Mouse (Mus musculus) mouse trophoblast stem cell (cell line): ENCODE results near the gene Depdc1b.

Source experiments
- in situ Hi-C, 2 experiments: fragments of 300-500 bp; cut with MseI, MboI; formaldehyde crosslinking; loops; 2 replicates in 1 of 2; 3 replicates in 1 of 2; pipeline ENCODE4 v1.15.1; 2025

The Depdc1b gene

GRCm38 (mm10) chr13:108431776-108432175 is 115.6 kb downstream of the Depdc1b start:
- in situ Hi-C loops, result no loop called here

- in situ Hi-C loops, result no loop called here
These were observed 119.6 kb downstream of the Depdc1b start for GRCm38 (mm10) chr13:108435687-108436086.

- in situ Hi-C loops, result no loop called here
These were observed 121.3 kb downstream of the Depdc1b start for GRCm38 (mm10) chr13:108437424-108437823.

- in situ Hi-C loops, result no loop called here
These were observed 122.9 kb downstream of the Depdc1b start for GRCm38 (mm10) chr13:108439012-108439411.

GRCm38 (mm10) chr13:108448348-108448931 is 132.3 kb downstream of the Depdc1b start:
- in situ Hi-C loops, result no loop called here

- in situ Hi-C loops, result no loop called here
These were observed 133.3 kb downstream of the Depdc1b start, which contains the start of gene Pde4d for GRCm38 (mm10) chr13:108449116-108450097. TSS of gene Pde4d (plus strand) at chr13:108449948.

- in situ Hi-C loops, result no loop called here
These were observed 135.0 kb downstream of the Depdc1b start for GRCm38 (mm10) chr13:108451122-108451521.

GRCm38 (mm10) chr13:108453064-108453919 is 137.2 kb downstream of the Depdc1b start:
- in situ Hi-C loops, result no loop called here
